Mouse (Mus musculus): ENCODE data around the gene Atp8b3. TPM values are rescaled to one million over a fixed set of nuclear protein-coding genes. Genes with fewer than 3 reads are reported as not detected.

Gene Atp8b3
- polyA plus RNA-seq, 1 experiment from 2014 or later, result 0.06 TPM

- H3K4me2 ChIP-seq, result peak overlapping the region; percentile 46
- no peak; the same call in 1 of the 2 replicates for ATAC-seq (replicated peaks; ENCODE audit: insufficient number of reproducible peaks, insufficient read depth, low FRiP score, low read depth)
- H3K36me3 ChIP-seq, result no peaks in the 10 kb centered on the region
- under 1% methylated on average over 22 of the region's 22 CpGs for WGBS
- no peak overlapping the region for H3K27ac ChIP-seq
- H3K27me3 ChIP-seq, result peaks cover 93% of the 10 kb centered on the region
- peaks cover 23% of the 10 kb centered on the region for H3K4me1 ChIP-seq (replicated peaks)
- H3K4me3 ChIP-seq, result peak overlapping the region; percentile 25
- H3K9me3 ChIP-seq (replicated peaks), result no peaks in the 10 kb centered on the region
- no peak overlapping the region for H3K9ac ChIP-seq
Observed at GRCm38 (mm10) chr10:80490051-80490450, 48.9 kb downstream of the Atp8b3 start.

- H3K4me2 ChIP-seq, result no peak overlapping the region
- peaks cover 90% of the 10 kb centered on the region for H3K27me3 ChIP-seq
- no peak overlapping the region for H3K9ac ChIP-seq
- no peaks in the 10 kb centered on the region for H3K9me3 ChIP-seq (replicated peaks)
- no peak overlapping the region for H3K4me3 ChIP-seq
- WGBS, result 68% methylated on average over 7 of the region's 7 CpGs
- ATAC-seq (replicated peaks; ENCODE audit: insufficient number of reproducible peaks, insufficient read depth, low FRiP score, low read depth), result no peak
- H3K27ac ChIP-seq, result no peak overlapping the region
- H3K36me3 ChIP-seq, result no peaks in the 10 kb centered on the region
- H3K4me1 ChIP-seq (replicated peaks), result peaks cover 16% of the 10 kb centered on the region
Observed at GRCm38 (mm10) chr10:80486862-80487379, 52.0 kb downstream of the Atp8b3 start.

- no peaks in the 10 kb centered on the region for H3K36me3 ChIP-seq
- no peak overlapping the region for H3K4me3 ChIP-seq
- H3K4me1 ChIP-seq (replicated peaks), result 0 out of 2 replicates have a peak, but pooled peaks cover 2% of the 10 kb centered on the region
- no peak overlapping the region for H3K4me2 ChIP-seq
- WGBS, result 14% methylated on average over 5 of the region's 5 CpGs
- peaks cover 72% of the 10 kb centered on the region for H3K27me3 ChIP-seq
- no peak overlapping the region for H3K9ac ChIP-seq
- ATAC-seq (replicated peaks; ENCODE audit: insufficient number of reproducible peaks, insufficient read depth, low FRiP score, low read depth), result no peak
- H3K27ac ChIP-seq, result no peak overlapping the region
- H3K9me3 ChIP-seq (replicated peaks), result no peaks in the 10 kb centered on the region
Observed at GRCm38 (mm10) chr10:80481002-80481401, 57.9 kb downstream of the Atp8b3 start.

- Histone ChIP-seq H3K36me3 (no peaks in the 10 kb centered on the region), H3K9me3 (replicated peaks) (no peaks in the 10 kb centered on the region), H3K4me2 (no peak overlapping the region), H3K27ac (no peak overlapping the region), H3K4me1 (replicated peaks) (peaks cover 10% of the 10 kb centered on the region), H3K27me3 (peaks cover 55% of the 10 kb centered on the region), H3K9ac (no peak overlapping the region), H3K4me3 (no peak overlapping the region)
- WGBS, result 68% methylated on average over 5 of the region's 5 CpGs
- no peak for ATAC-seq (replicated peaks; ENCODE audit: insufficient number of reproducible peaks, insufficient read depth, low FRiP score, low read depth)
Observed at GRCm38 (mm10) chr10:80478531-80478930, 60.4 kb downstream of the Atp8b3 start.

- WGBS, result under 1% methylated on average over 58 of the region's 58 CpGs
- Histone ChIP-seq H3K27me3 (peaks cover 59% of the 10 kb centered on the region), H3K4me2 (peak overlapping the region; percentile 92), H3K4me1 (replicated peaks) (peaks cover 8% of the 10 kb centered on the region), H3K9me3 (replicated peaks) (no peaks in the 10 kb centered on the region), H3K27ac (no peak overlapping the region), H3K36me3 (no peaks in the 10 kb centered on the region), H3K4me3 (peak overlapping the region; percentile 67), H3K9ac (peak overlapping the region; percentile 56)
- peak; percentile 82 for ATAC-seq (replicated peaks; ENCODE audit: insufficient number of reproducible peaks, insufficient read depth, low FRiP score, low read depth)
Observed at GRCm38 (mm10) chr10:80475290-80475959, 63.5 kb downstream of the Atp8b3 start.

Other genes with a start within 250 kb of the Atp8b3 start
- 525 and 544 TPM in 2 replicates for gene Rps15, start 246.7 kb downstream of the Atp8b3 start, polyA plus RNA-seq (2015; fragmentation: Nextera tagmentation; extraction: Ambion mirVana)
- 0.96 and 2.1 TPM in 2 replicates for gene Apc2, start 243.1 kb downstream of the Atp8b3 start, polyA plus RNA-seq (2015; fragmentation: Nextera tagmentation; extraction: Ambion mirVana)
- gene 2310011J03Rik, start 218.6 kb downstream of the Atp8b3 start, polyA plus RNA-seq (2015; fragmentation: Nextera tagmentation; extraction: Ambion mirVana), result 32.4 and 36.8 TPM in 2 replicates
- 1.3 and 1.5 TPM in 2 replicates for gene Pcsk4, start 209.6 kb downstream of the Atp8b3 start, polyA plus RNA-seq (2015; fragmentation: Nextera tagmentation; extraction: Ambion mirVana)
- gene Reep6, start 209.2 kb downstream of the Atp8b3 start, polyA plus RNA-seq (2015; fragmentation: Nextera tagmentation; extraction: Ambion mirVana), result 1.6 and 3.4 TPM in 2 replicates
- 10.9 and 12.7 TPM in 2 replicates for gene Adamtsl5, start 190.7 kb downstream of the Atp8b3 start, polyA plus RNA-seq (2015; fragmentation: Nextera tagmentation; extraction: Ambion mirVana)
- 0.06 and 0.09 TPM in 2 replicates for gene Plk5, start 182.7 kb downstream of the Atp8b3 start, polyA plus RNA-seq (2015; fragmentation: Nextera tagmentation; extraction: Ambion mirVana)
- gene Mex3d, start 151.5 kb downstream of the Atp8b3 start, polyA plus RNA-seq (2015; fragmentation: Nextera tagmentation; extraction: Ambion mirVana), result 4.8 and 5.2 TPM in 2 replicates
- 122 and 177 TPM in 2 replicates for gene Mbd3, start 139.6 kb downstream of the Atp8b3 start, polyA plus RNA-seq (2015; fragmentation: Nextera tagmentation; extraction: Ambion mirVana)
- 1,499 and 1,535 TPM in 2 replicates for gene Uqcr11, start 132.3 kb downstream of the Atp8b3 start, polyA plus RNA-seq (2015; fragmentation: Nextera tagmentation; extraction: Ambion mirVana)
- 41.3 and 67.2 TPM in 2 replicates for gene Tcf3, start 105.5 kb downstream of the Atp8b3 start, polyA plus RNA-seq (2015; fragmentation: Nextera tagmentation; extraction: Ambion mirVana)
- gene Onecut3, start 44.3 kb downstream of the Atp8b3 start, polyA plus RNA-seq (2015; fragmentation: Nextera tagmentation; extraction: Ambion mirVana), result not detected in 2 replicates
- 13.6 and 20.2 TPM in 2 replicates for gene Rexo1, start 22.4 kb upstream of the Atp8b3 start, polyA plus RNA-seq (2015; fragmentation: Nextera tagmentation; extraction: Ambion mirVana)
- 4.7 and 6.4 TPM in 2 replicates for gene Klf16, start 38.2 kb upstream of the Atp8b3 start, polyA plus RNA-seq (2015; fragmentation: Nextera tagmentation; extraction: Ambion mirVana)
- gene Abhd17a, start 51.2 kb upstream of the Atp8b3 start, polyA plus RNA-seq (2015; fragmentation: Nextera tagmentation; extraction: Ambion mirVana), result 84.2 and 110 TPM in 2 replicates
- 55.9 and 71.6 TPM in 2 replicates for gene Scamp4, start 63.7 kb upstream of the Atp8b3 start, polyA plus RNA-seq (2015; fragmentation: Nextera tagmentation; extraction: Ambion mirVana)
- 3.0 and 3.9 TPM in 2 replicates for gene Adat3, start 63.8 kb upstream of the Atp8b3 start, polyA plus RNA-seq (2015; fragmentation: Nextera tagmentation; extraction: Ambion mirVana)
- 1.2 and 2.7 TPM in 2 replicates for gene Gm49322, start 66.9 kb upstream of the Atp8b3 start, polyA plus RNA-seq (2015; fragmentation: Nextera tagmentation; extraction: Ambion mirVana)
- gene Csnk1g2, start 83.7 kb upstream of the Atp8b3 start, polyA plus RNA-seq (2015; fragmentation: Nextera tagmentation; extraction: Ambion mirVana), result 78.2 and 112 TPM in 2 replicates
- gene Btbd2, start 117.9 kb upstream of the Atp8b3 start, polyA plus RNA-seq (2015; fragmentation: Nextera tagmentation; extraction: Ambion mirVana), result 45.4 and 64.8 TPM in 2 replicates
- 70.8 and 99.5 TPM in 2 replicates for gene Mknk2, start 139.0 kb upstream of the Atp8b3 start, polyA plus RNA-seq (2015; fragmentation: Nextera tagmentation; extraction: Ambion mirVana)
- gene Mob3a, start 162.9 kb upstream of the Atp8b3 start, polyA plus RNA-seq (2015; fragmentation: Nextera tagmentation; extraction: Ambion mirVana), result 22.1 and 33.6 TPM in 2 replicates
- 10.4 and 14.6 TPM in 2 replicates for gene Izumo4, start 163.1 kb upstream of the Atp8b3 start, polyA plus RNA-seq (2015; fragmentation: Nextera tagmentation; extraction: Ambion mirVana)
- 45.0 and 51.4 TPM in 2 replicates for gene Ap3d1, start 203.1 kb upstream of the Atp8b3 start, polyA plus RNA-seq (2015; fragmentation: Nextera tagmentation; extraction: Ambion mirVana)
- 16.1 and 22.4 TPM in 2 replicates for gene Dot1l, start 216.1 kb upstream of the Atp8b3 start, polyA plus RNA-seq (2015; fragmentation: Nextera tagmentation; extraction: Ambion mirVana)